Mouse (Mus musculus): ENCODE measurements around the gene Ceacam16. TPM values are rescaled to one million over a fixed set of nuclear protein-coding genes. Genes with fewer than 3 reads are reported as not detected.

Gene Ceacam16
- polyA plus RNA-seq, 1 experiment from 2014 or later, result 0.17 TPM

GRCm38 (mm10) chr7:19821633-19822032 is 39.5 kb downstream of the Ceacam16 start:
- 55% methylated on average over 7 of the region's 7 CpGs for WGBS
- Histone ChIP-seq H3K27me3 (ENCODE audit: control insufficient read depth, insufficient read depth, low read length) (peaks cover 61% of the 10 kb centered on the region), H3K4me1 (replicated peaks; ENCODE audit: control insufficient read depth, insufficient read depth, low read length) (peaks cover 14% of the 10 kb centered on the region), H3K36me3 (replicated peaks; ENCODE audit: control insufficient read depth, insufficient read depth) (no peaks in the 10 kb centered on the region), H3K9ac (no peak overlapping the region), H3K4me2 (replicated peaks) (no peak overlapping the region), H3K9me3 (ENCODE audit: control insufficient read depth, low read length) (0 out of 2 replicates have a peak, but pooled peaks cover 4% of the 10 kb centered on the region), H3K27ac (no peak overlapping the region), H3K4me3 (replicated peaks; ENCODE audit: low read length) (no peak overlapping the region)
- DNase-seq (ENCODE audit: low spot score) (no peak), ATAC-seq (ENCODE audit: low FRiP score) (no peak)

DNA sequence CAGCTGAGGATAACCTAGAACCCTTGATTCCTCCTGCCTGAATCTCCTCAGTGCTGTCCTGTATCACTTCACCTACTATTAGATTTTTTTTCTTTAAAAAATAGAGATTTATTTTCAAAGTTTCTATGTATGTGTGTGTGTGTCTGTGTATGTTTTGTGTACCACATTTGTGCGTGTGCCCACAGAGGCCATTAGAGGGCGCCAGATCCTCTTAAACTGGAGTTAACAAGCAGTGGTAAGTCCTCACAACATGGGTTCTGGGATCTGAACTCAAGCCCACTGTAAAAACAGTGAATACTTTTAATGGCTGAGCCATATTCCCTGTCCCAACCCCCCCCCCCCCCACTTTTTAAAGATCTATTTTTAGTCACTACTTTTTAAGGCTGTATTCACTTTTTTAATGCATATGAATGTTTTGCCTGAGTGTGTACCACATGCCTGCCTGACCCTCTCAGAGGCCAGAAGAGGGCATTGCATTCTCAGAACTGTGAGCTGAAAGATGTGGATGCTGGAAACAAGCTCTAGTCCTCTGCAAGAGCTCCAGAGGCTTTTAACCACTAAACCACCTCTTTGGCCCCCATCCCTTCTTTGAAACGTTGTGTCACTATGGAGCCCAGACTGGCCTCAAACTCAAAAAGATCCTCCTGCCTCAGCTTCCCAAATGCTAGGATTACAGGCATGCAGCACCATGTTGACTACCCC is 40.6 kb downstream of the Ceacam16 start:
- H3K4me1 ChIP-seq (replicated peaks; ENCODE audit: control insufficient read depth, insufficient read depth, low read length), result peaks cover 17% of the 10 kb centered on the region
- H3K9me3 ChIP-seq (ENCODE audit: control insufficient read depth, low read length), result 0 out of 2 replicates have a peak, but pooled peaks cover 4% of the 10 kb centered on the region
- 65% methylated on average over 3 of the region's 3 CpGs for WGBS
- no peaks in the 10 kb centered on the region for H3K36me3 ChIP-seq (replicated peaks; ENCODE audit: control insufficient read depth, insufficient read depth)
- no peak overlapping the region for H3K9ac ChIP-seq
- H3K4me2 ChIP-seq (replicated peaks), result no peak overlapping the region
- H3K27ac ChIP-seq, result no peak overlapping the region
- H3K4me3 ChIP-seq (replicated peaks; ENCODE audit: low read length), result no peak overlapping the region
- ATAC-seq (ENCODE audit: low FRiP score), result no peak
- H3K27me3 ChIP-seq (ENCODE audit: control insufficient read depth, insufficient read depth, low read length), result peaks cover 64% of the 10 kb centered on the region
- no peak for DNase-seq (ENCODE audit: low spot score)

DNA sequence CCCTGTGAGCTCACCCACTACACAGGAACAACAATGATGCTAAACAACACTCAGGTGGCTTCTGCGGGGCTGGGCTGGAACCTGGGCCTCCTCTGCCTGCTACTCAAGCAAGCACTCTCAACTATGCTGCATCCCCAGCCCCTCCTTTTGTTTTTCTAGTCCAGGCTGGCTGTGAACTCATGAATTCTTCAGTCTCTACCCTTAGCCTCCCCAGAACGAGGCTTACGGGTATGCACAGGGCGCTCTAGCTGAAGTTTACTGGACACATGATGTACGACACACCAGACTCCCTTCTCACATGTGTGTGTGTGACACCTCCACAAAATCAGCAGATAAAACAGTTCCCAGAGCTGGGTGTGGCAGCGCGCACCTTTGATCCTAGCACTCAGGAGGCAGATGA is 42.2 kb downstream of the Ceacam16 start:
- Histone ChIP-seq H3K27me3 (ENCODE audit: control insufficient read depth, insufficient read depth, low read length) (peaks cover 54% of the 10 kb centered on the region), H3K4me1 (replicated peaks; ENCODE audit: control insufficient read depth, insufficient read depth, low read length) (peaks cover 17% of the 10 kb centered on the region), H3K4me3 (replicated peaks; ENCODE audit: low read length) (no peak overlapping the region), H3K9me3 (ENCODE audit: control insufficient read depth, low read length) (0 out of 2 replicates have a peak, but pooled peaks cover 4% of the 10 kb centered on the region), H3K27ac (no peak overlapping the region), H3K9ac (no peak overlapping the region), H3K4me2 (replicated peaks) (no peak overlapping the region), H3K36me3 (replicated peaks; ENCODE audit: control insufficient read depth, insufficient read depth) (no peaks in the 10 kb centered on the region)
- WGBS, result 89% methylated on average over 7 of the region's 7 CpGs
- ATAC-seq (ENCODE audit: low FRiP score) (no peak), DNase-seq (ENCODE audit: low spot score) (no peak)

DNA sequence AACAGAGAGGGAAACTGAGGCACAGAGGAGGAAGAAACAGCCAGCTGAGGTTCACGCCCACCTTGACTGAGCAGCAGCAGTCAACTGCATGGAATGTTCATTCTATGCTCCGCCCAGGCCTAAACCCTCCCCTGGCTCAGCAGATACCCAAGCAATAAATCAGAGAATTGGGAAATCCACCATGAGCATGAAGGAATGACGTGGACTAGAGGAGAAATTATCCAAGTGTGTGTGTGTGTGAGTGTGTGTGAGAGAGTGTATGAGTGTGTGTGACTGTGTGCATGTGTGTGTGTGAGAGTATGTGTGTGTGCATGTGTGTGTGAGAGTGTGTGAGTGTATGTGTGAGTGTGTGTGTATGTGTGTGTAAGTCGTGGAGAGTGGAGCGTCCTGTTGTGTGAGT is 42.7 kb downstream of the Ceacam16 start:
- Histone ChIP-seq H3K36me3 (replicated peaks; ENCODE audit: control insufficient read depth, insufficient read depth) (no peaks in the 10 kb centered on the region), H3K4me2 (replicated peaks) (no peak overlapping the region), H3K4me3 (replicated peaks; ENCODE audit: low read length) (no peak overlapping the region), H3K9ac (no peak overlapping the region), H3K27me3 (ENCODE audit: control insufficient read depth, insufficient read depth, low read length) (peaks cover 50% of the 10 kb centered on the region), H3K9me3 (ENCODE audit: control insufficient read depth, low read length) (0 out of 2 replicates have a peak, but pooled peaks cover 4% of the 10 kb centered on the region), H3K27ac (no peak overlapping the region), H3K4me1 (replicated peaks; ENCODE audit: control insufficient read depth, insufficient read depth, low read length) (peaks cover 17% of the 10 kb centered on the region)
- 85% methylated on average over 5 of the region's 5 CpGs for WGBS
- ATAC-seq (ENCODE audit: low FRiP score) (no peak), DNase-seq (ENCODE audit: low spot score) (no peak)

DNA sequence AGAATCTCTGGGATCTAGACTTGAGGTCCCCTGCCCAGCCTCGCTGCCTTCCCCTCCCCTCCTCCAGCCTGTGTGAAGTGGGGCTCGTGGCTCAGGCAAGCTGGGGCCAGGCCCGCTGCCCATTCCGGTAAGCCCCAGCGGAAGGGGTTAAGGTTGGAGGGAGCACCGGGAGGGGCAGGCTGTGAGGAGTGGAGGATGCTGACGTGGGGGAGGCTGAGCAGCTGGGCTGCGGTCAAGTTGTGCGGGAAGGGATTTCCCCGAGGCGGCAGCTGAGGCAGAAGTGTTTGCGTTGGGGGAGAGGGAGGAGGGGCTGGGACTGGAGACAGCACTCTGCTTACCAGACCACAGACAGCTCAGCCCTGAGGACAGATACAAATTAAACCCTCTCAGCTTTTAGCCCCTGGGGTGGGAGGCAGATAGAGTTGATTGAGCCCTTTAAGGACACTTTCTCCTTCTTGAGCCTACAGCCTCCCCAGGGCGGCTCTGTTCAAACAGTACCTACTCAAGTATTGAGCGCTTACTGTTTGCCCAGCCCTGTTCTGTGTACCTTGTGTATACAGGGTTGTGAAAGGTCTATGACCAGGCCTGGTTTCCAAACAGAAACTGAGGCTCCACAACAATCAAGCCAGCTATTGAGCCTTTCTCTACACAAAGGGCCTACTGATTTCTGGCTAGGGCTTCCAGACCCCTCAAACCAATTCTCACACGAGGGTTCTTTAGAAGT is 43.6 kb downstream of the Ceacam16 start:
- ATAC-seq (ENCODE audit: low FRiP score), result peak; percentile 32; the same call in 1 of the 2 replicates
- Histone ChIP-seq H3K27me3 (ENCODE audit: control insufficient read depth, insufficient read depth, low read length) (peaks cover 50% of the 10 kb centered on the region), H3K9ac (0 out of 2 replicates have a peak overlapping the region, but pooled peaks have one; percentile 30), H3K9me3 (ENCODE audit: control insufficient read depth, low read length) (0 out of 2 replicates have a peak, but pooled peaks cover 4% of the 10 kb centered on the region), H3K4me2 (replicated peaks) (peak overlapping the region; percentile 73), H3K36me3 (replicated peaks; ENCODE audit: control insufficient read depth, insufficient read depth) (no peaks in the 10 kb centered on the region), H3K27ac (no peak overlapping the region), H3K4me3 (replicated peaks; ENCODE audit: low read length) (0 out of 2 replicates have a peak overlapping the region, but pooled peaks have one; percentile 2), H3K4me1 (replicated peaks; ENCODE audit: control insufficient read depth, insufficient read depth, low read length) (peaks cover 16% of the 10 kb centered on the region)
- 9% methylated on average over 15 of the region's 15 CpGs for WGBS
- no peak for DNase-seq (ENCODE audit: low spot score)

- Histone ChIP-seq H3K36me3 (replicated peaks; ENCODE audit: control insufficient read depth, insufficient read depth) (no peaks in the 10 kb centered on the region), H3K9ac (peak overlapping the region; percentile 57), H3K27me3 (ENCODE audit: control insufficient read depth, insufficient read depth, low read length) (peaks cover 51% of the 10 kb centered on the region), H3K9me3 (ENCODE audit: control insufficient read depth, low read length) (0 out of 2 replicates have a peak, but pooled peaks cover 4% of the 10 kb centered on the region), H3K4me1 (replicated peaks; ENCODE audit: control insufficient read depth, insufficient read depth, low read length) (peaks cover 11% of the 10 kb centered on the region), H3K4me3 (replicated peaks; ENCODE audit: low read length) (peak overlapping the region; percentile 36), H3K27ac (no peak overlapping the region), H3K4me2 (replicated peaks) (peak overlapping the region; percentile 73)
- DNase-seq (ENCODE audit: low spot score) (peak; percentile 43), ATAC-seq (ENCODE audit: low FRiP score) (peak; percentile 37)
- under 1% methylated on average over 27 of the region's 28 CpGs for WGBS
These were observed 44.8 kb downstream of the Ceacam16 start for GRCm38 (mm10) chr7:19816224-19816771.

- Histone ChIP-seq H3K9ac (peak overlapping the region; percentile 57), H3K27me3 (ENCODE audit: control insufficient read depth, insufficient read depth, low read length) (peaks cover 52% of the 10 kb centered on the region), H3K4me1 (replicated peaks; ENCODE audit: control insufficient read depth, insufficient read depth, low read length) (peaks cover 11% of the 10 kb centered on the region), H3K36me3 (replicated peaks; ENCODE audit: control insufficient read depth, insufficient read depth) (no peaks in the 10 kb centered on the region), H3K9me3 (ENCODE audit: control insufficient read depth, low read length) (0 out of 2 replicates have a peak, but pooled peaks cover 3% of the 10 kb centered on the region), H3K27ac (no peak overlapping the region), H3K4me2 (replicated peaks) (peak overlapping the region; percentile 73), H3K4me3 (replicated peaks; ENCODE audit: low read length) (peak overlapping the region; percentile 36)
- ATAC-seq (ENCODE audit: low FRiP score), result peak; percentile 35
- no peak for DNase-seq (ENCODE audit: low spot score)
- WGBS, result 16% methylated on average over 17 of the region's 17 CpGs
These were observed 45.5 kb downstream of the Ceacam16 start for GRCm38 (mm10) chr7:19815296-19816223.

DNA sequence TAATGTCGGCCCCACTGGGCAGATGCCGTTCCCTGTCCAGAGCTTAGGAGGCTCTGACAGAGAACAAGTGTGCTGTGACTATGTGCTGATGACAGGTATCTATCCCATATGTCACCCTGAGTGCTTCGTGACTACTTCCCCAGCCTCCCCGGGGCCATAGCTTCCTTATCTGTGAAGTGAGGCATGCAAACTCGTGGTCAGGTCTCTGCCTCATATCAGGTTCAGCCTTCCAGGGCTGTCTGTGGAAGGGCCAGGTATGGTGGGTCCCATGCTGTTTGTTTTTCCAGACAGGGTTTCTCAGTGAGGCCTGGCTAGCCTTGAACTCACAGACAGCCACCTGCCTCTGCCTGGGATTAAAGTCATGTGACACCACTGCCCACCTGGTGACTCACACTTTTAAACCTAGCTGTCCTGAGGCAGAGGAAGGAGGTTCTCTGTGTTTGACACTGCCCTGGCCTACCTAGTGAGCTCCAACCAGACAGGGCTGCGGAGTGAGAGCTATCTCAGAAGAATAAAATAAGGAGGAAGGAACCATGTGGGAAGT is 47.4 kb downstream of the Ceacam16 start:
- no peaks in the 10 kb centered on the region for H3K36me3 ChIP-seq (replicated peaks; ENCODE audit: control insufficient read depth, insufficient read depth)
- WGBS, result 86% methylated on average over 6 of the region's 6 CpGs
- no peak overlapping the region for H3K4me2 ChIP-seq (replicated peaks)
- peaks cover 16% of the 10 kb centered on the region for H3K4me1 ChIP-seq (replicated peaks; ENCODE audit: control insufficient read depth, insufficient read depth, low read length)
- H3K4me3 ChIP-seq (replicated peaks; ENCODE audit: low read length), result no peak overlapping the region
- no peak for ATAC-seq (ENCODE audit: low FRiP score)
- H3K9me3 ChIP-seq (ENCODE audit: control insufficient read depth, low read length), result no peaks in the 10 kb centered on the region
- DNase-seq (ENCODE audit: low spot score), result no peak
- no peak overlapping the region for H3K9ac ChIP-seq
- peaks cover 66% of the 10 kb centered on the region for H3K27me3 ChIP-seq (ENCODE audit: control insufficient read depth, insufficient read depth, low read length)
- no peak overlapping the region for H3K27ac ChIP-seq
